Mouse (Mus musculus): ENCODE results near the gene Fn1. TPM values are rescaled to one million over a fixed set of nuclear protein-coding genes. Genes with fewer than 3 reads are reported as not detected.

Gene Fn1
- polyA plus RNA-seq, 1 experiment from 2014 or later: 183 TPM

DNA sequence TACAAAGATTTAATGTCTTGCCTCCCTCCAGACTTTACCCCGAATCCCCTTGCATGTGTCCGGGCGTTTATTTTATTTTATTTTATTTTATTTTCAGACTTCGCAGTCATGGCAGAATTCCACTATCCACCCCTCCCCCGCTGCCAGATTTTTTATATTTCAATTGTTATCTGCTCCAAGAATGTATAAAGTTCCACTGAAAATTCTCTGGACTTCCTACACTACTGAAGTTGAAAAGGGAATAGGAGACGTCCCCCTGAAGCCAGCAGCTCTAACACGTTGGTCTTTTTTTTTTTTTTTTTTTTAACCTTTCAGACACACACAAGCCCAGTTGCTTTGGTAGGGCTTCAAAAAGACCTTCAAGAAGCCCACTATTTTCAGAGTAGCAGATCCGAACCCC is 1.2 kb upstream of the Fn1 start:
- peaks cover 8% of the 10 kb centered on the region; the same call in 1 of the 2 replicates for H3K4me1 ChIP-seq (ENCODE audit: control insufficient read depth, insufficient read depth, low read length)
- ATAC-seq (ENCODE audit: insufficient read depth, low FRiP score): no peak
- peak overlapping the region; percentile 75 for H3K4me3 ChIP-seq (replicated peaks; ENCODE audit: low read length)
- H3K4me2 ChIP-seq (ENCODE audit: low read depth, low read length): peak overlapping the region; percentile 71
- no peaks in the 10 kb centered on the region for H3K27me3 ChIP-seq (ENCODE audit: control insufficient read depth, insufficient read depth, low read length)
- 19% methylated on average over 8 of the region's 8 CpGs for WGBS
- H3K9ac ChIP-seq (ENCODE audit: low read length): peak overlapping the region; percentile 82
- no peaks in the 10 kb centered on the region for H3K36me3 ChIP-seq (ENCODE audit: control insufficient read depth, insufficient read depth, low read length)
- H3K9me3 ChIP-seq (replicated peaks; ENCODE audit: control insufficient read depth, low read length): no peaks in the 10 kb centered on the region
- H3K27ac ChIP-seq (ENCODE audit: low read length): peak overlapping the region; percentile 89

DNA sequence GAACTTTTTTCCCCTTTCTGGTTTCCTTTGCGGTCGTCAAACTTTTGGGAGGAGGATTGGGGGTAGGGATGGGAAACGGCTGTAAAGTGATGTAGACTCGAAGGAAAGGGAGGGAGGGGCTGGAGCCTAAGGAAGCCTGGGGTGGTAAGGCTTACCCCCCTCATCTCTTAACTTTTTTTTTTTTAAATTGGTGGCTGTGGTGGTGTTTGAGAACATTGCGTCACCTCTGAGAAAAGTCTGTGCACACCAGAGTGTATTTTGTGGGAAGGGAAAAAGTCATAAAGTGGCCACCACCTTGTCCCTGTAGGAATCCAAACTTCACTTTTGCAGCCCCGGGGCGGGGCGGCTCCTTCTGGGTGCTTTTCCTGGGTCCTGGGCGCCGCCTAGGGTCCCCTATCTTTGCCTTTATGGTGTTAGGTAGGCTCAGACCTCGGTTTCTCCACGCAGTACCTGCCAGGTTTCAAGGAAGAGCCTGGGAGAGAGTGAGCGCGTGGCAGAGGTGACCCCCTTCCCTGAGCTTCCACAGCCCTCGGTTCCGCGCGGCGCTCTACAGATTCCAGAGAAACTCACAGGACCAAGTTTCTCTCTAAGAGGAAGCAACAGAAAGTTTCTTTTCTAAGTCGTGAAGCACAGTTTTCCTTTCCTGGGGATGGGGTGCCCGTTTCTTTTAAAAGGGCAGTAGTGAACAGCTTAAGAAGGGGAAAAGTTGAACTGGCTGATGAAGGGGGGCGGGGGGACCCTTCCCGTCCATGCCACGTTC is 580 bp upstream of the Fn1 start:
- H3K27ac ChIP-seq (ENCODE audit: low read length): peak overlapping the region; percentile 89
- H3K4me1 ChIP-seq (ENCODE audit: control insufficient read depth, insufficient read depth, low read length): peaks cover 8% of the 10 kb centered on the region; the same call in 1 of the 2 replicates
- under 1% methylated on average over 24 of the region's 24 CpGs for WGBS
- no peaks in the 10 kb centered on the region for H3K9me3 ChIP-seq (replicated peaks; ENCODE audit: control insufficient read depth, low read length)
- peak; percentile 26 for ATAC-seq (ENCODE audit: insufficient read depth, low FRiP score)
- peak overlapping the region; percentile 75 for H3K4me3 ChIP-seq (replicated peaks; ENCODE audit: low read length)
- peak overlapping the region; percentile 82 for H3K9ac ChIP-seq (ENCODE audit: low read length)
- peak overlapping the region; percentile 71 for H3K4me2 ChIP-seq (ENCODE audit: low read depth, low read length)
- no peaks in the 10 kb centered on the region for H3K27me3 ChIP-seq (ENCODE audit: control insufficient read depth, insufficient read depth, low read length)
- H3K36me3 ChIP-seq (ENCODE audit: control insufficient read depth, insufficient read depth, low read length): no peaks in the 10 kb centered on the region

DNA sequence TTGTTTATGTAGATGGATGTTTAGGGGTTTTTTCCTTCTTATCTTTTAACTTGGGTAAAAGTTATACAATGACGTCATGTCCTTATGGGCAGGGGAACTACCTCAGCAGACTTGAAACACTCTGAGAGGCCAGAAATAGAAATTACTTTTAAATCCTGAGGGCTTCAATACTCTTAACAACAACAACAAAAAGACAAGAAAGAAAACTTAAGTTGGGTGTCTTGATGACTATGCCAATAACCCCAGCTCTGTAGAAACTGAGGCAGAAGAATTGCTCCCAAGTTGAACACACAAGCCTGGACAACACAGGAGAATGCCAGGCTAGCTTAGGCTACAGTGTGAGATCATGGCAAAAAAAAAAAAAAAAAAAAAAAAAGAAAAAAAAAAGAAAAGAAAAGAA is 1.2 kb downstream of the Fn1 start:
- 18% methylated on average over 1 of the region's 1 CpGs for WGBS
- H3K9ac ChIP-seq (ENCODE audit: low read length): no peak overlapping the region
- no peak for ATAC-seq (ENCODE audit: insufficient read depth, low FRiP score)

DNA sequence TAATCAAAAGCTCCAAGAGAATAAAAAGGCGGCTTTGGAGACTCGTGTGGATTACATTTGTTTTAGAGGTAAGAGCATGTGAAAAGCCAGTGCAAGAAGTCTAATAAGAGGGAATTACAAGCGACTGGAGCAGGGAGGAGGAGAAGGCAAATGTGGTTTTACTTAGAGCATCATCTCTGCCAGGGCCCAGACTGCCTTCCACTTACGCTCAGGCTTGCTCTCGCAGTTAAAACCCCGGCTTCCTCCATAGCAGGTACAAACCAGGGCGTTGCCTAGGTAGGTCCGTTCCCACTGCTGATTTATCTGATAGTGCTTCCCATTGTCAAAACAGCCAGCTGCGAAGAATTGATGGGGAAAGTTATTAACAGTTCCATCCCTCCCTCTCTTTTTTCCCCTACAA is 1.7 kb downstream of the Fn1 start:
- no peak for ATAC-seq (ENCODE audit: insufficient read depth, low FRiP score)
- no peaks in the 10 kb centered on the region for H3K36me3 ChIP-seq (ENCODE audit: control insufficient read depth, insufficient read depth, low read length)
- peaks cover 8% of the 10 kb centered on the region; the same call in 1 of the 2 replicates for H3K4me1 ChIP-seq (ENCODE audit: control insufficient read depth, insufficient read depth, low read length)
- peak overlapping the region; percentile 71 for H3K4me2 ChIP-seq (ENCODE audit: low read depth, low read length)
- H3K9ac ChIP-seq (ENCODE audit: low read length): peak overlapping the region; percentile 50
- H3K27ac ChIP-seq (ENCODE audit: low read length): no peak overlapping the region
- H3K9me3 ChIP-seq (replicated peaks; ENCODE audit: control insufficient read depth, low read length): no peaks in the 10 kb centered on the region
- peak overlapping the region; percentile 75 for H3K4me3 ChIP-seq (replicated peaks; ENCODE audit: low read length)
- no peaks in the 10 kb centered on the region for H3K27me3 ChIP-seq (ENCODE audit: control insufficient read depth, insufficient read depth, low read length)
- 21% methylated on average over 9 of the region's 9 CpGs for WGBS

More for the DNA sequence above, 1.2 kb downstream of the Fn1 start:
- Histone ChIP-seq H3K27ac (ENCODE audit: low read length) (no peak overlapping the region), H3K4me2 (ENCODE audit: low read depth, low read length) (peak overlapping the region; percentile 71), H3K4me1 (ENCODE audit: control insufficient read depth, insufficient read depth, low read length) (peaks cover 8% of the 10 kb centered on the region; the same call in 1 of the 2 replicates), H3K36me3 (ENCODE audit: control insufficient read depth, insufficient read depth, low read length) (no peaks in the 10 kb centered on the region), H3K27me3 (ENCODE audit: control insufficient read depth, insufficient read depth, low read length) (no peaks in the 10 kb centered on the region), H3K4me3 (replicated peaks; ENCODE audit: low read length) (peak overlapping the region; percentile 75), H3K9me3 (replicated peaks; ENCODE audit: control insufficient read depth, low read length) (no peaks in the 10 kb centered on the region)

- no peak overlapping the region for H3K27ac ChIP-seq (ENCODE audit: low read length)
- no peaks in the 10 kb centered on the region for H3K9me3 ChIP-seq (replicated peaks; ENCODE audit: control insufficient read depth, low read length)
- H3K4me1 ChIP-seq (ENCODE audit: control insufficient read depth, insufficient read depth, low read length): peaks cover 8% of the 10 kb centered on the region; the same call in 1 of the 2 replicates
- ATAC-seq (ENCODE audit: insufficient read depth, low FRiP score): no peak
- H3K4me3 ChIP-seq (replicated peaks; ENCODE audit: low read length): peak overlapping the region; percentile 75
- WGBS: 22% methylated on average over 6 of the region's 6 CpGs
- no peaks in the 10 kb centered on the region for H3K27me3 ChIP-seq (ENCODE audit: control insufficient read depth, insufficient read depth, low read length)
- peak overlapping the region; percentile 71 for H3K4me2 ChIP-seq (ENCODE audit: low read depth, low read length)
- H3K9ac ChIP-seq (ENCODE audit: low read length): peak overlapping the region; percentile 61
- H3K36me3 ChIP-seq (ENCODE audit: control insufficient read depth, insufficient read depth, low read length): no peaks in the 10 kb centered on the region
Observed at GRCm38 (mm10) chr1:71650741-71651140, 2.3 kb downstream of the Fn1 start.

- ATAC-seq (ENCODE audit: insufficient read depth, low FRiP score): no peak
- 88% methylated on average over 7 of the region's 7 CpGs for WGBS
- Histone ChIP-seq H3K4me3 (replicated peaks; ENCODE audit: low read length) (no peak overlapping the region), H3K4me2 (ENCODE audit: low read depth, low read length) (no peak overlapping the region), H3K27ac (ENCODE audit: low read length) (no peak overlapping the region), H3K4me1 (ENCODE audit: control insufficient read depth, insufficient read depth, low read length) (peaks cover 8% of the 10 kb centered on the region; the same call in 1 of the 2 replicates), H3K27me3 (ENCODE audit: control insufficient read depth, insufficient read depth, low read length) (no peaks in the 10 kb centered on the region), H3K9ac (ENCODE audit: low read length) (no peak overlapping the region), H3K9me3 (replicated peaks; ENCODE audit: control insufficient read depth, low read length) (no peaks in the 10 kb centered on the region), H3K36me3 (ENCODE audit: control insufficient read depth, insufficient read depth, low read length) (peaks cover 21% of the 10 kb centered on the region; the same call in 1 of the 2 replicates)
Observed at GRCm38 (mm10) chr1:71648166-71648565, 4.8 kb downstream of the Fn1 start.

GRCm38 (mm10) chr1:71646774-71647173 is 6.2 kb downstream of the Fn1 start:
- H3K36me3 ChIP-seq (ENCODE audit: control insufficient read depth, insufficient read depth, low read length): peaks cover 24% of the 10 kb centered on the region; the same call in 1 of the 2 replicates
- 77% methylated on average over 5 of the region's 5 CpGs for WGBS

DNA sequence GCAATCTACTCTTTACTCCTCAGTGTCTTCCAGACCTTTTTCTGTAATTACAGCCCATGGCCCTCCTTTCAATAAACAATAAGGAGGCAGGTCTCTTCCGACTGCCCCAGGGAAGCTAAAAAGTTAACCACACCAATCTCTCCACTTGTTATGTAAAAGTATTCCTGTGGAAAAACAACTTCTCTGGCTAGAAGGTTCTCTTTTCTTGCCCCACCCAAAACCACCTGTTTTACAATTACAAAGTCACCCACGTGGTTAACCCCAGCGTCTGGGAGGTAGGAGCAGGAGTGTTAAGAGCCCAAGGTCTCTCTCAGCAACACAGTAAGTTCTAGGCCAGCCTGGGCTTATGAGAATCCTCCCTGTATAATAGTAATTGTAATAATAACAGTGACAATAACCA is 7.0 kb downstream of the Fn1 start:
- H3K4me2 ChIP-seq (ENCODE audit: low read depth, low read length): no peak overlapping the region
- WGBS: 54% methylated on average over 3 of the region's 3 CpGs
- no peak overlapping the region for H3K9ac ChIP-seq (ENCODE audit: low read length)
- no peak overlapping the region for H3K27ac ChIP-seq (ENCODE audit: low read length)
- no peaks in the 10 kb centered on the region for H3K9me3 ChIP-seq (replicated peaks; ENCODE audit: control insufficient read depth, low read length)
- H3K27me3 ChIP-seq (ENCODE audit: control insufficient read depth, insufficient read depth, low read length): no peaks in the 10 kb centered on the region
- H3K36me3 ChIP-seq (ENCODE audit: control insufficient read depth, insufficient read depth, low read length): peaks cover 31% of the 10 kb centered on the region
- no peak for ATAC-seq (ENCODE audit: insufficient read depth, low FRiP score)
- H3K4me1 ChIP-seq (ENCODE audit: control insufficient read depth, insufficient read depth, low read length): peaks cover 8% of the 10 kb centered on the region; the same call in 1 of the 2 replicates
- no peak overlapping the region for H3K4me3 ChIP-seq (replicated peaks; ENCODE audit: low read length)

More at GRCm38 (mm10) chr1:71646774-71647173, 6.2 kb downstream of the Fn1 start:
- ATAC-seq (ENCODE audit: insufficient read depth, low FRiP score): no peak
- Histone ChIP-seq H3K4me2 (ENCODE audit: low read depth, low read length) (no peak overlapping the region), H3K9me3 (replicated peaks; ENCODE audit: control insufficient read depth, low read length) (no peaks in the 10 kb centered on the region), H3K27me3 (ENCODE audit: control insufficient read depth, insufficient read depth, low read length) (no peaks in the 10 kb centered on the region), H3K27ac (ENCODE audit: low read length) (no peak overlapping the region), H3K9ac (ENCODE audit: low read length) (no peak overlapping the region), H3K4me1 (ENCODE audit: control insufficient read depth, insufficient read depth, low read length) (peaks cover 8% of the 10 kb centered on the region; the same call in 1 of the 2 replicates), H3K4me3 (replicated peaks; ENCODE audit: low read length) (no peak overlapping the region)

DNA sequence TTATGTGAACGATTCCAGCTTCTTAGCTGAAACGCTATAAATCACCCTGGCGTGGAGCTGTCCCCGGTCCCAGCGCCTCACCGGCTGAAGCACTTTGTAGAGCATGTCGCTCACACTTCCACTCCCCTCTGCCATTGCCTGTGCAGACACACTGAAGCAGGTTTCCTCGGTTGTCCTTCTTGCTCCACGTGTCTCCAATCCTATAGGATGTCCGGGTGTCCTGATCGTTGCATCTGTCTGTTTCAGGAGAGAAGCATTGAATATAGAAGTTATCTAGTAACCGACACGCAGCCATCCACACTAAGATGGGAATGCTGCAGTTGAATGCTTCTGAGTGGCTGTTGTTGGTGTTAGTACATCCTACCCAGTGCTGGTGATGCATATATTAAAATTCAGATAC is 7.5 kb downstream of the Fn1 start:
- ATAC-seq (ENCODE audit: insufficient read depth, low FRiP score): no peak
- WGBS: 86% methylated on average over 13 of the region's 13 CpGs
- peaks cover 34% of the 10 kb centered on the region for H3K36me3 ChIP-seq (ENCODE audit: control insufficient read depth, insufficient read depth, low read length)

More for the DNA sequence above, 7.5 kb downstream of the Fn1 start:
- Histone ChIP-seq H3K9ac (ENCODE audit: low read length) (no peak overlapping the region), H3K4me1 (ENCODE audit: control insufficient read depth, insufficient read depth, low read length) (peaks cover 4% of the 10 kb centered on the region; the same call in 1 of the 2 replicates), H3K4me2 (ENCODE audit: low read depth, low read length) (no peak overlapping the region), H3K27me3 (ENCODE audit: control insufficient read depth, insufficient read depth, low read length) (no peaks in the 10 kb centered on the region), H3K27ac (ENCODE audit: low read length) (no peak overlapping the region), H3K4me3 (replicated peaks; ENCODE audit: low read length) (no peak overlapping the region), H3K9me3 (replicated peaks; ENCODE audit: control insufficient read depth, low read length) (no peaks in the 10 kb centered on the region)
